7 mouse cellular contexts compared by ENCODE assay signal in the genomic region with DNA sequence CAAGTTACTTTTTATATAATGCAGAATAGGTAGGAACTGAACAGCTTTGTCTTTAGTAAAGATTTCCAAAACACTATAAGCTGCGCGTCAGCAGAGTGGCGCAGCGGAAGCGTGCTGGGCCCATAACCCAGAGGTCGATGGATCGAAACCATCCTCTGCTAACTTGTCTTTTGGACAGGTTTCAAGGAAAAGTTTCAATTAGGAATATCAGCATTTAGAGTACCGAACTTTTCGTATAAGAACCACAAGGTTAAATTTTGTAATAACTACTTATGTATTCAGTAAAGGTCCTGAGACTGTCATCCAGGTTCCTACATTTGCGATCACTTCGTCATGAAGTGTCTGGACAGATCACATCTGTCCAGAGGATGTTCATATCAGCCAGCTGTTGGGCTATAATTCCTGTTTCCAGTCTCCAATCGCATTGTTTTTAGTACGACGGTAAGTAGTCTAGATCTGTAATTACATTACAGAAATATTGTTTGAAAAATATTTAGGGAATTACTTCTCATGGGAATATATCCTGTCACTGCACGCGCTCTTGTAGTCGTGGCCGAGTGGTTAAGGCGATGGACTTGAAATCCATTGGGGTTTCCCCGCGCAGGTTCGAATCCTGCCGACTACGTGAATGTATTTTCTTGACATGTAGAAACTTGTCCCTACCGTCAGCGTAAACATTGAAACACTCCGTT. TPM values are rescaled to one million over a fixed set of nuclear protein-coding genes. Genes with fewer than 3 reads are reported as not detected.
DNase-seq lines count a peak whose midpoint lies in the region; ATAC-seq and TF ChIP-seq lines count a peak whose summit lies in the region.

No protein-coding gene starts in this region.

- no peaks in the 10 kb centered on the region for H3K9me3 ChIP-seq in embryonic facial prominence, embryonic 12.5 days
- no peaks in the 10 kb centered on the region for H3K9me3 ChIP-seq in limb, embryonic 10.5 days (replicated peaks)
- H3K9me3 ChIP-seq in midbrain, embryonic 12.5 days: no peaks in the 10 kb centered on the region

- TF ChIP-seq CTCF in small intestine, adult 2 months (IDR thresholded peaks at IDR 0.05; ENCODE audit: extremely low read depth, insufficient read length, insufficient replicate concordance, low read depth, low read length): no peak

- WGBS in embryonic facial prominence, embryonic 12.5 days: under 1% methylated on average over 27 of the region's 27 CpGs
- under 1% methylated on average over 27 of the region's 27 CpGs for WGBS in limb, embryonic 10.5 days
- WGBS in midbrain, embryonic 12.5 days: under 1% methylated on average over 27 of the region's 27 CpGs
- WGBS in small intestine, adult 2 months: under 1% methylated on average over 27 of the region's 27 CpGs

- no peak overlapping the region for H3K9ac ChIP-seq in embryonic facial prominence, embryonic 12.5 days
- no peak overlapping the region for H3K9ac ChIP-seq in midbrain, embryonic 12.5 days (replicated peaks)

- H3K4me3 ChIP-seq in embryonic facial prominence, embryonic 12.5 days: peak overlapping the region; percentile 52
- H3K4me3 ChIP-seq in limb, embryonic 10.5 days: peak overlapping the region; percentile 51
- peak overlapping the region; percentile 49 for H3K4me3 ChIP-seq in midbrain, embryonic 12.5 days
- peak overlapping the region; percentile 64 for H3K4me3 ChIP-seq in small intestine, adult 2 months (ENCODE audit: low read depth, low read length)

- no peaks in the 10 kb centered on the region for H3K4me1 ChIP-seq in embryonic facial prominence, embryonic 12.5 days
- H3K4me1 ChIP-seq in limb, embryonic 10.5 days: peaks cover 5% of the 10 kb centered on the region
- H3K4me1 ChIP-seq in midbrain, embryonic 12.5 days: peaks cover 5% of the 10 kb centered on the region; the same call in 1 of the 2 replicates
- H3K4me1 ChIP-seq in small intestine, adult 2 months (ENCODE audit: control insufficient read depth, insufficient read depth, insufficient read length, low read length): 0 out of 2 replicates have a peak, but pooled peaks cover 2% of the 10 kb centered on the region

- TF ChIP-seq POLR2A in small intestine, adult 2 months (IDR thresholded peaks at IDR 0.05; ENCODE audit: low read depth, low read length): no peak

- DNase-seq in adrenal gland, postnatal 14 days: peak; percentile 90
- DNase-seq in heart, adult 18-20 months: peak; percentile 90 to 97
- DNase-seq in kidney, adult 18-20 months: peak; percentile 94
- peak; percentile 81 for DNase-seq in limb, embryonic 10.5 days (ENCODE audit: low spot score)

- peak; percentile 73; the same call in 1 of the 2 replicates for ATAC-seq in embryonic facial prominence, embryonic 12.5 days (ENCODE audit: insufficient number of reproducible peaks, insufficient read depth, low FRiP score, low TSS enrichment)
- ATAC-seq in midbrain, embryonic 12.5 days (ENCODE audit: low FRiP score, low read depth): peak; percentile 83

- no peaks in the 10 kb centered on the region for H3K36me3 ChIP-seq in embryonic facial prominence, embryonic 12.5 days
- no peaks in the 10 kb centered on the region for H3K36me3 ChIP-seq in limb, embryonic 10.5 days
- H3K36me3 ChIP-seq in midbrain, embryonic 12.5 days: no peaks in the 10 kb centered on the region
- no peaks in the 10 kb centered on the region for H3K36me3 ChIP-seq in small intestine, adult 2 months (ENCODE audit: control insufficient read depth, insufficient read depth, low read length)

- no peaks in the 10 kb centered on the region for H3K27me3 ChIP-seq in embryonic facial prominence, embryonic 12.5 days
- H3K27me3 ChIP-seq in limb, embryonic 10.5 days (ENCODE audit: low read depth, poor library complexity, severe bottlenecking): no peaks in the 10 kb centered on the region
- no peaks in the 10 kb centered on the region for H3K27me3 ChIP-seq in midbrain, embryonic 12.5 days
- no peaks in the 10 kb centered on the region for H3K27me3 ChIP-seq in small intestine, adult 2 months (ENCODE audit: control insufficient read depth, insufficient read depth, low read length)

- H3K4me2 ChIP-seq in embryonic facial prominence, embryonic 12.5 days (replicated peaks): peak overlapping the region; percentile 66
- peak overlapping the region; percentile 58 for H3K4me2 ChIP-seq in midbrain, embryonic 12.5 days (replicated peaks)

- H3K27ac ChIP-seq in embryonic facial prominence, embryonic 12.5 days: peak overlapping the region; percentile 70; the same call in 1 of the 2 replicates
- no peak overlapping the region for H3K27ac ChIP-seq in limb, embryonic 10.5 days
- no peak overlapping the region for H3K27ac ChIP-seq in midbrain, embryonic 12.5 days (replicated peaks)
- peak overlapping the region; percentile 61 for H3K27ac ChIP-seq in small intestine, adult 2 months (ENCODE audit: insufficient read depth, low read depth, low read length)

RNA-seq across cellular contexts. Expression of a gene that starts 13.1 kb away (rescaled TPM):
- 699 and 771 TPM in 2 replicates for total RNA-seq in adrenal gland, postnatal 14 days (2021)
- polyA plus RNA-seq in embryonic facial prominence, embryonic 12.5 days (2016; fragmentation: Nextera tagmentation; extraction: Ambion mirVana): 6.2 and 6.8 TPM in 2 replicates
- total RNA-seq in heart, adult 18-20 months (2021): 100 to 1,000 TPM; 225 to 244 TPM
- polyA plus RNA-seq in limb, embryonic 10.5 days (2016; fragmentation: Nextera tagmentation; extraction: Ambion mirVana): 2.4 and 4.5 TPM in 2 replicates
- 4.2 and 4.4 TPM in 2 replicates for polyA plus RNA-seq in midbrain, embryonic 12.5 days (2016; fragmentation: Nextera tagmentation; extraction: Ambion mirVana)
- 39.6 and 71.6 TPM in 2 replicates for polyA plus RNA-seq in small intestine, adult 2 months (2012; rRNA removed)

RNA-seq across cellular contexts. Expression of a gene that starts 16.0 kb away (rescaled TPM):
- 182 and 192 TPM in 2 replicates for total RNA-seq in adrenal gland, postnatal 14 days (2021)
- polyA plus RNA-seq in embryonic facial prominence, embryonic 12.5 days (2016; fragmentation: Nextera tagmentation; extraction: Ambion mirVana): 10.7 and 15.5 TPM in 2 replicates
- 10 to 100 TPM in 1 of 2 experiments, 1 to 10 TPM in 1; 6.3 to 16.6 TPM for total RNA-seq in heart, adult 18-20 months (2021)
- polyA plus RNA-seq in limb, embryonic 10.5 days (2016; fragmentation: Nextera tagmentation; extraction: Ambion mirVana): 8.0 and 11.7 TPM in 2 replicates
- polyA plus RNA-seq in midbrain, embryonic 12.5 days (2016; fragmentation: Nextera tagmentation; extraction: Ambion mirVana): 7.9 and 8.4 TPM in 2 replicates
- 631 and 1,420 TPM in 2 replicates for polyA plus RNA-seq in small intestine, adult 2 months (2012; rRNA removed)

RNA-seq across cellular contexts. Expression of a gene that starts 17.5 kb away (rescaled TPM):
- total RNA-seq in adrenal gland, postnatal 14 days (2021): 64.2 and 80.0 TPM in 2 replicates
- polyA plus RNA-seq in embryonic facial prominence, embryonic 12.5 days (2016; fragmentation: Nextera tagmentation; extraction: Ambion mirVana): 7.8 and 11.8 TPM in 2 replicates
- 1 to 10 TPM; 3.1 TPM for total RNA-seq in heart, adult 18-20 months (2021)
- 4.7 and 5.3 TPM in 2 replicates for polyA plus RNA-seq in limb, embryonic 10.5 days (2016; fragmentation: Nextera tagmentation; extraction: Ambion mirVana)
- 4.8 and 6.9 TPM in 2 replicates for polyA plus RNA-seq in midbrain, embryonic 12.5 days (2016; fragmentation: Nextera tagmentation; extraction: Ambion mirVana)
- 43.4 and 65.8 TPM in 2 replicates for polyA plus RNA-seq in small intestine, adult 2 months (2012; rRNA removed)

RNA-seq across cellular contexts. Expression of a gene that starts 25.4 kb away (rescaled TPM):
- total RNA-seq in adrenal gland, postnatal 14 days (2021): 18.0 and 26.2 TPM in 2 replicates
- 1.3 and 1.5 TPM in 2 replicates for polyA plus RNA-seq in embryonic facial prominence, embryonic 12.5 days (2016; fragmentation: Nextera tagmentation; extraction: Ambion mirVana)
- total RNA-seq in heart, adult 18-20 months (2021): 1 to 10 TPM; 1.1 to 1.5 TPM
- 0.56 and 0.69 TPM in 2 replicates for polyA plus RNA-seq in limb, embryonic 10.5 days (2016; fragmentation: Nextera tagmentation; extraction: Ambion mirVana)
- polyA plus RNA-seq in midbrain, embryonic 12.5 days (2016; fragmentation: Nextera tagmentation; extraction: Ambion mirVana): 0.56 and 0.64 TPM in 2 replicates
- polyA plus RNA-seq in small intestine, adult 2 months (2012; rRNA removed): 2.4 and 5.1 TPM in 2 replicates

RNA-seq across cellular contexts. Expression of a gene that starts 26.1 kb away (rescaled TPM):
- total RNA-seq in adrenal gland, postnatal 14 days (2021): 72.3 and 84.2 TPM in 2 replicates
- polyA plus RNA-seq in embryonic facial prominence, embryonic 12.5 days (2016; fragmentation: Nextera tagmentation; extraction: Ambion mirVana): 1.3 and 2.3 TPM in 2 replicates
- total RNA-seq in heart, adult 18-20 months (2021): 1 to 10 TPM; 4.9 to 6.3 TPM
- polyA plus RNA-seq in limb, embryonic 10.5 days (2016; fragmentation: Nextera tagmentation; extraction: Ambion mirVana): 1.3 and 1.4 TPM in 2 replicates
- 1.0 and 1.3 TPM in 2 replicates for polyA plus RNA-seq in midbrain, embryonic 12.5 days (2016; fragmentation: Nextera tagmentation; extraction: Ambion mirVana)
- polyA plus RNA-seq in small intestine, adult 2 months (2012; rRNA removed): 9.6 and 13.1 TPM in 2 replicates

Comparison
In these comparisons a context has a peak if more than half of its experiments do, and no peak if none do; other contexts are left out.
1. H3K27ac ChIP-seq: peak in embryonic facial prominence, embryonic 12.5 days (single experiment) and small intestine, adult 2 months (single experiment); none in limb, embryonic 10.5 days (single experiment) and midbrain, embryonic 12.5 days (single experiment).
2. RNA of a gene that starts 16.0 kb away (polyA plus RNA-seq): 631 to 1,420 TPM in small intestine, adult 2 months; 8.0 to 11.7 TPM in limb, embryonic 10.5 days, 10.7 to 15.5 TPM in embryonic facial prominence, embryonic 12.5 days and 7.9 to 8.4 TPM in midbrain, embryonic 12.5 days; every median in the first group is over 10 times any median in the second.
3. Peak in every context shown above with its lines, with median percentiles within 50 percentile points of each other: DNase-seq and H3K4me3 ChIP-seq.